ENCODE assay signal across 9 mouse cellular contexts in genomic region chr5:66979332-66980218, GRCm38 (mm10).
DNase-seq lines count a peak whose midpoint lies in the region; ATAC-seq and TF ChIP-seq lines count a peak whose summit lies in the region.
"Had no signal": no experiment of that assay in that cellular context is flagged by ENCODE, and none has a peak within 500 bp of the region (broad histone marks: within the 10 kb centered on the region; RNA-seq: fewer than 3 reads in every experiment).

No protein-coding gene starts in this region.

- peak overlapping the region; percentile 85 for H3K27ac ChIP-seq in heart, adult 2 months
- H3K27ac ChIP-seq in heart, embryonic 11.5 days (ENCODE audit: low read depth, low read length) = no peak overlapping the region
- H3K27ac ChIP-seq in embryonic facial prominence, embryonic 11.5 days (replicated peaks; ENCODE audit: low read depth, low read length) = peak overlapping the region; percentile 48
- peak overlapping the region; percentile 59 for H3K27ac ChIP-seq in heart, embryonic 16.5 days (ENCODE audit: low read length)

- 0 out of 2 replicates have a peak, but pooled peaks have one; percentile 59 for TF ChIP-seq EP300 in heart, adult 2 months (IDR thresholded peaks at IDR 0.05; ENCODE audit: insufficient read depth, low read depth, low read length)

- no peaks in the 10 kb centered on the region for H3K9me3 ChIP-seq in heart, embryonic 11.5 days (replicated peaks; ENCODE audit: control insufficient read depth, low read length)
- H3K9me3 ChIP-seq in embryonic facial prominence, embryonic 11.5 days (replicated peaks; ENCODE audit: control insufficient read depth, low read length) = no peaks in the 10 kb centered on the region
- H3K9me3 ChIP-seq in heart, embryonic 16.5 days (replicated peaks; ENCODE audit: control insufficient read depth, low read length) = no peaks in the 10 kb centered on the region

- H3K27me3 ChIP-seq in heart, adult 2 months (ENCODE audit: control insufficient read depth, insufficient read depth, low read length) = no peaks in the 10 kb centered on the region
- H3K27me3 ChIP-seq in heart, embryonic 11.5 days (ENCODE audit: control insufficient read depth, insufficient read depth, low read length) = no peaks in the 10 kb centered on the region
- H3K27me3 ChIP-seq in embryonic facial prominence, embryonic 11.5 days (ENCODE audit: control insufficient read depth, insufficient read depth, low read length) = no peaks in the 10 kb centered on the region
- H3K27me3 ChIP-seq in heart, embryonic 16.5 days (ENCODE audit: control insufficient read depth, insufficient read depth, low read length) = no peaks in the 10 kb centered on the region
- H3K27me3 ChIP-seq: megakaryocyte, embryonic 14.5 days had no signal

- intact Hi-C loops in heart, adult 2 months (cut with DNase I) = loop anchor here (5.0 kb wide), 1 partner anchor 33 kb away; no protein-coding TSS in a partner anchor

- peaks cover 5% of the 10 kb centered on the region for H3K4me1 ChIP-seq in heart, adult 2 months (ENCODE audit: control insufficient read depth, insufficient read depth, low read length)
- no peaks in the 10 kb centered on the region for H3K4me1 ChIP-seq in heart, embryonic 11.5 days (ENCODE audit: control insufficient read depth, insufficient read depth, low read length)
- no peaks in the 10 kb centered on the region for H3K4me1 ChIP-seq in embryonic facial prominence, embryonic 11.5 days (ENCODE audit: control insufficient read depth, insufficient read depth, low read length)
- H3K4me1 ChIP-seq in heart, embryonic 16.5 days (ENCODE audit: control insufficient read depth, insufficient read depth, low read length) = 0 out of 2 replicates have a peak, but pooled peaks cover 2% of the 10 kb centered on the region
- H3K4me1 ChIP-seq: megakaryocyte, embryonic 14.5 days had no signal

- H3K79me2 ChIP-seq in heart, adult 2 months (replicated peaks; ENCODE audit: control insufficient read depth, insufficient read depth, low read length) = no peaks in the 10 kb centered on the region; the same call in 1 of the 2 replicates

- ATAC-seq in heart, embryonic 11.5 days (replicated peaks; ENCODE audit: insufficient number of reproducible peaks, low FRiP score, low TSS enrichment) = no peak
- ATAC-seq in embryonic facial prominence, embryonic 11.5 days (replicated peaks; ENCODE audit: insufficient number of reproducible peaks, low FRiP score, low TSS enrichment, low read depth) = peak; percentile 71
- ATAC-seq in heart, embryonic 16.5 days (replicated peaks; ENCODE audit: extremely low read depth, insufficient read depth, low FRiP score) = peak; percentile 63

- peaks cover 16% of the 10 kb centered on the region for H3K36me3 ChIP-seq in heart, adult 2 months (ENCODE audit: control insufficient read depth, insufficient read depth, low read length)
- H3K36me3 ChIP-seq in heart, embryonic 11.5 days (ENCODE audit: control insufficient read depth, insufficient read depth, low read length) = no peaks in the 10 kb centered on the region
- no peaks in the 10 kb centered on the region for H3K36me3 ChIP-seq in embryonic facial prominence, embryonic 11.5 days (replicated peaks; ENCODE audit: control insufficient read depth, insufficient read depth, low read depth, low read length)
- H3K36me3 ChIP-seq in heart, embryonic 16.5 days (ENCODE audit: control insufficient read depth, insufficient read depth) = no peaks in the 10 kb centered on the region

- H3K4me2 ChIP-seq in heart, embryonic 11.5 days = no peak overlapping the region
- peak overlapping the region; percentile 2; the same call in 1 of the 2 replicates for H3K4me2 ChIP-seq in embryonic facial prominence, embryonic 11.5 days (ENCODE audit: low read depth, low read length)
- H3K4me2 ChIP-seq in heart, embryonic 16.5 days (ENCODE audit: low read depth, low read length) = peak overlapping the region; percentile 30

- TF ChIP-seq CTCF in heart, adult 2 months (IDR thresholded peaks at IDR 0.05) = no peak

- DNase-seq in heart, adult 2 months = peak; percentile 56 to 79
- DNase-seq in NIH3T3 (ENCODE audit: low read depth) = peak; percentile 24
- peak; percentile 81 for DNase-seq in embryonic facial prominence, embryonic 11.5 days (ENCODE audit: low spot score)
- peak; percentile 68 for DNase-seq in mesoderm, embryonic 11.5 days (ENCODE audit: low read depth, low spot score)
- no peak for DNase-seq in spleen, postnatal 36 days (ENCODE audit: low spot score in 2 of 2)
- DNase-seq in retina, embryonic 14.5 days (ENCODE audit: low spot score) = no peak

- H3K4me3 ChIP-seq in heart, adult 2 months = no peak overlapping the region
- H3K4me3 ChIP-seq in heart, embryonic 11.5 days (ENCODE audit: low read depth, low read length) = no peak overlapping the region
- no peak overlapping the region for H3K4me3 ChIP-seq in embryonic facial prominence, embryonic 11.5 days (ENCODE audit: low read depth, low read length)
- H3K4me3 ChIP-seq in heart, embryonic 16.5 days (ENCODE audit: low read length) = no peak overlapping the region
- H3K4me3 ChIP-seq: megakaryocyte, embryonic 14.5 days had no signal

- TF ChIP-seq POLR2A in heart, adult 2 months (IDR thresholded peaks at IDR 0.05; ENCODE audit: insufficient read depth, low read depth, low read length) = no peak

- H3K9ac ChIP-seq in heart, adult 2 months (ENCODE audit: low read depth, low read length) = peak overlapping the region; percentile 63; the same call in 1 of the 2 replicates
- H3K9ac ChIP-seq in heart, embryonic 11.5 days (ENCODE audit: low read depth, low read length) = no peak overlapping the region
- no peak overlapping the region for H3K9ac ChIP-seq in embryonic facial prominence, embryonic 11.5 days (replicated peaks; ENCODE audit: low read length)
- H3K9ac ChIP-seq in heart, embryonic 16.5 days (ENCODE audit: low read length) = no peak overlapping the region

- WGBS in heart, adult 2 months = 53% methylated on average over 19 of the region's 19 CpGs
- WGBS in heart, embryonic 11.5 days (ENCODE audit: insufficient replicate concordance) = 59% methylated on average over 19 of the region's 19 CpGs
- 38% methylated on average over 19 of the region's 19 CpGs for WGBS in embryonic facial prominence, embryonic 11.5 days
- WGBS in heart, embryonic 16.5 days = 55% methylated on average over 19 of the region's 19 CpGs

Comparison
In these comparisons a context has a peak if more than half of its experiments do, and no peak if none do; other contexts are left out.
1. DNase-seq: peak in heart, adult 2 months (2 of 2), NIH3T3 (single experiment), embryonic facial prominence, embryonic 11.5 days (single experiment) and mesoderm, embryonic 11.5 days (single experiment); none in spleen, postnatal 36 days (0 of 2) and retina, embryonic 14.5 days (single experiment).